Mouse (Mus musculus) inflammation-experienced regulatory T-cells, adult 6 months (primary cell): ENCODE results near the gene Hcn3. TPM values are rescaled to one million over a fixed set of nuclear protein-coding genes. Genes with fewer than 3 reads are reported as not detected.

Experiments used
- ATAC-seq: one replicate; pipeline ENCODE4 v1.8.0; 2017
- polyA plus RNA-seq, 3 experiments: library from polyadenylated mRNA; unstranded; fragments of 100-300 nt; shearing (Covaris generic); gene quantifications; one replicate each; pipeline ENCODE4 v1.2.1; 2017

Hcn3 gene
- 1 to 10 TPM in 2 of 3 experiments, not detected in 1; 1.3 TPM for polyA plus RNA-seq

GRCm38 (mm10) chr3:89159616-89160344 lies at the start of gene Hcn3:
TSS of gene Hcn3 (minus strand) at chr3:89160196.
- peak; percentile 41 for ATAC-seq

- no peak for ATAC-seq
Measured at GRCm38 (mm10) chr3:89209731-89210130, 49.7 kb upstream of the Hcn3 start.

- no peak for ATAC-seq
Measured at GRCm38 (mm10) chr3:89208736-89209135, 48.7 kb upstream of the Hcn3 start.

- ATAC-seq = no peak
Measured at GRCm38 (mm10) chr3:89208075-89208657, 48.2 kb upstream of the Hcn3 start.

- ATAC-seq = no peak
Measured at GRCm38 (mm10) chr3:89206695-89207094, 46.7 kb upstream of the Hcn3 start.

GRCm38 (mm10) chr3:89206079-89206478 lies 46.1 kb upstream of the Hcn3 start:
- no peak for ATAC-seq

- no peak for ATAC-seq
Measured at GRCm38 (mm10) chr3:89203142-89203514, 43.1 kb upstream of the Hcn3 start.

- peak; percentile 91 for ATAC-seq
Measured at GRCm38 (mm10) chr3:89202253-89203141, 42.5 kb upstream of the Hcn3 start, which contains the start of gene Gba. TSS of gene Gba (plus strand) at chr3:89202928.

- no peak for ATAC-seq
Measured at GRCm38 (mm10) chr3:89199839-89200238, 39.8 kb upstream of the Hcn3 start.

GRCm38 (mm10) chr3:89195979-89196877 lies 36.2 kb upstream of the Hcn3 start:
- peak; percentile 92 for ATAC-seq

GRCm38 (mm10) chr3:89193853-89194252 lies 33.9 kb upstream of the Hcn3 start:
- peak; percentile 39 for ATAC-seq

GRCm38 (mm10) chr3:89193351-89193750 lies 33.4 kb upstream of the Hcn3 start:
- ATAC-seq = no peak

GRCm38 (mm10) chr3:89190436-89190835 lies 30.4 kb upstream of the Hcn3 start:
- peak; percentile 70 for ATAC-seq

- peak; percentile 44 for ATAC-seq
Measured at GRCm38 (mm10) chr3:89188478-89188875, 28.5 kb upstream of the Hcn3 start.

- ATAC-seq = peak; percentile 56
Measured at GRCm38 (mm10) chr3:89187690-89188477, 27.9 kb upstream of the Hcn3 start.

- ATAC-seq = no peak
Measured at GRCm38 (mm10) chr3:89187197-89187596, 27.2 kb upstream of the Hcn3 start.

- ATAC-seq = no peak
Measured at GRCm38 (mm10) chr3:89183959-89184315, 23.9 kb upstream of the Hcn3 start.

- ATAC-seq = peak; percentile 60
Measured at GRCm38 (mm10) chr3:89183058-89183958, 23.3 kb upstream of the Hcn3 start, which contains the start of gene Fam189b. TSS of gene Fam189b (plus strand) at chr3:89183143.

GRCm38 (mm10) chr3:89182531-89183057 lies 22.6 kb upstream of the Hcn3 start:
- peak; percentile 9 for ATAC-seq
